Comparison of ENCODE assay signal across 8 mouse cellular contexts in genomic region chr3:79885686-79886356, GRCm38 (mm10). TPM values are rescaled to one million over a fixed set of nuclear protein-coding genes. Genes with fewer than 3 reads are reported as not detected.
DNase-seq lines count a peak whose midpoint lies in the region; ATAC-seq and TF ChIP-seq lines count a peak whose summit lies in the region.

No protein-coding gene starts in this region.

- H3K4me3 ChIP-seq in layer of hippocampus, adult 2 months: peak overlapping the region; percentile 15; the same call in 1 of the 2 replicates
- peak overlapping the region; percentile 75 for H3K4me3 ChIP-seq in gastrocnemius, adult 2 months
- H3K4me3 ChIP-seq in hindbrain, postnatal 0 days (ENCODE audit: low read length): peak overlapping the region; percentile 6; the same call in 1 of the 2 replicates
- H3K4me3 ChIP-seq in liver, embryonic 15.5 days (replicated peaks): peak overlapping the region; percentile 46
- peak overlapping the region; percentile 46 for H3K4me3 ChIP-seq in stomach, embryonic 16.5 days (replicated peaks; ENCODE audit: low read length)
- H3K4me3 ChIP-seq in midbrain, postnatal 0 days (ENCODE audit: low read depth, low read length): no peak overlapping the region

- no peak for ATAC-seq in hindbrain, postnatal 0 days
- ATAC-seq in liver, embryonic 15.5 days (ENCODE audit: insufficient read depth): no peak
- peak; percentile 87; the same call in 1 of the 2 replicates for ATAC-seq in stomach, embryonic 16.5 days (ENCODE audit: insufficient read depth, low FRiP score)
- no peak for ATAC-seq in midbrain, postnatal 0 days (ENCODE audit: low FRiP score)

- intact Hi-C loops in gastrocnemius, adult 2 months (cut with DNase I): no loop called here

- no peak for TF ChIP-seq CTCF in layer of hippocampus, adult 2 months (conservative IDR thresholded peaks at IDR 0.05)
- no peak for TF ChIP-seq CTCF in gastrocnemius, adult 2 months (IDR thresholded peaks at IDR 0.05)
- TF ChIP-seq CTCF in hindbrain, postnatal 0 days (IDR thresholded peaks at IDR 0.05; ENCODE audit: low read depth): no peak
- TF ChIP-seq CTCF in midbrain, postnatal 0 days (IDR thresholded peaks at IDR 0.05): no peak

- H3K36me3 ChIP-seq in hindbrain, postnatal 0 days (ENCODE audit: insufficient read depth, low read length): no peaks in the 10 kb centered on the region
- H3K36me3 ChIP-seq in liver, embryonic 15.5 days (replicated peaks): no peaks in the 10 kb centered on the region
- no peaks in the 10 kb centered on the region for H3K36me3 ChIP-seq in stomach, embryonic 16.5 days (ENCODE audit: control insufficient read depth, insufficient read depth, low read length)
- H3K36me3 ChIP-seq in midbrain, postnatal 0 days (ENCODE audit: insufficient read depth, low read length): no peaks in the 10 kb centered on the region

- H3K27ac ChIP-seq in layer of hippocampus, adult 2 months: peak overlapping the region; percentile 83; the same call in 1 of the 2 replicates
- peak overlapping the region; percentile 84 for H3K27ac ChIP-seq in gastrocnemius, adult 2 months
- H3K27ac ChIP-seq in hindbrain, postnatal 0 days: no peak overlapping the region
- no peak overlapping the region; the same call in 1 of the 2 replicates for H3K27ac ChIP-seq in liver, embryonic 15.5 days (replicated peaks)
- H3K27ac ChIP-seq in stomach, embryonic 16.5 days (ENCODE audit: low read length): peak overlapping the region; percentile 80
- H3K27ac ChIP-seq in midbrain, postnatal 0 days (ENCODE audit: low read depth, low read length): no peak overlapping the region

- H3K27me3 ChIP-seq in hindbrain, postnatal 0 days (ENCODE audit: insufficient read depth, low read length): no peaks in the 10 kb centered on the region
- peaks cover 13% of the 10 kb centered on the region for H3K27me3 ChIP-seq in liver, embryonic 15.5 days
- H3K27me3 ChIP-seq in stomach, embryonic 16.5 days (ENCODE audit: control insufficient read depth, insufficient read depth, low read length): no peaks in the 10 kb centered on the region
- H3K27me3 ChIP-seq in midbrain, postnatal 0 days (ENCODE audit: insufficient read depth, low read length): no peaks in the 10 kb centered on the region

- H3K9me3 ChIP-seq in hindbrain, postnatal 0 days (ENCODE audit: low read length): no peaks in the 10 kb centered on the region
- no peaks in the 10 kb centered on the region for H3K9me3 ChIP-seq in liver, embryonic 15.5 days (replicated peaks)
- no peaks in the 10 kb centered on the region for H3K9me3 ChIP-seq in stomach, embryonic 16.5 days (replicated peaks; ENCODE audit: control insufficient read depth, low read length)
- H3K9me3 ChIP-seq in midbrain, postnatal 0 days (ENCODE audit: low read length): no peaks in the 10 kb centered on the region

- H3K4me2 ChIP-seq in hindbrain, postnatal 0 days (ENCODE audit: low read depth, low read length): peak overlapping the region; percentile 40
- peak overlapping the region; percentile 55 for H3K4me2 ChIP-seq in liver, embryonic 15.5 days
- peak overlapping the region; percentile 58 for H3K4me2 ChIP-seq in stomach, embryonic 16.5 days (ENCODE audit: low read depth, low read length)
- H3K4me2 ChIP-seq in midbrain, postnatal 0 days (ENCODE audit: low read depth, low read length, poor library complexity, severe bottlenecking): no peak overlapping the region

- WGBS in hindbrain, postnatal 0 days: 61% methylated on average over 19 of the region's 19 CpGs
- 5% methylated on average over 19 of the region's 19 CpGs for WGBS in liver, embryonic 15.5 days (ENCODE audit: insufficient replicate concordance)
- WGBS in stomach, embryonic 16.5 days: 5% methylated on average over 19 of the region's 19 CpGs
- WGBS in midbrain, postnatal 0 days: 80% methylated on average over 19 of the region's 19 CpGs

- 0 out of 2 replicates have a peak, but pooled peaks cover 8% of the 10 kb centered on the region for H3K4me1 ChIP-seq in hindbrain, postnatal 0 days (ENCODE audit: insufficient read depth, low read length)
- H3K4me1 ChIP-seq in liver, embryonic 15.5 days (replicated peaks): peaks cover 5% of the 10 kb centered on the region; the same call in 1 of the 2 replicates
- H3K4me1 ChIP-seq in stomach, embryonic 16.5 days (ENCODE audit: control insufficient read depth, insufficient read depth, low read length): peaks cover 11% of the 10 kb centered on the region; the same call in 1 of the 2 replicates
- H3K4me1 ChIP-seq in midbrain, postnatal 0 days (ENCODE audit: insufficient read depth, low read length): no peaks in the 10 kb centered on the region; the same call in 1 of the 2 replicates

- H3K9ac ChIP-seq in hindbrain, postnatal 0 days (replicated peaks; ENCODE audit: low read length): no peak overlapping the region
- no peak overlapping the region for H3K9ac ChIP-seq in liver, embryonic 15.5 days
- peak overlapping the region; percentile 64 for H3K9ac ChIP-seq in stomach, embryonic 16.5 days (ENCODE audit: low read length)
- no peak overlapping the region for H3K9ac ChIP-seq in midbrain, postnatal 0 days (replicated peaks; ENCODE audit: low read length, poor library complexity, severe bottlenecking)

- DNase-seq in layer of hippocampus, adult 2 months (ENCODE audit: low spot score in 2 of 2): no peak
- no peak for DNase-seq in layer of hippocampus, postnatal 36 days
- DNase-seq in gastrocnemius, adult 2 months: peak; percentile 35
- DNase-seq in hindbrain, postnatal 0 days (ENCODE audit: low spot score): no peak
- no peak for DNase-seq in midbrain, postnatal 0 days (ENCODE audit: low spot score)
- DNase-seq in cerebellum, adult 9-10 months: no peak

RNA-seq across cellular contexts. Expression of gene Fam198b, which starts 1.5 kb away (rescaled TPM):
- 1 to 10 TPM; 4.8 to 5.8 TPM for total RNA-seq in layer of hippocampus, adult 2 months (2021)
- total RNA-seq in layer of hippocampus, postnatal 36 days (2021): 1 to 10 TPM; 5.1 to 7.0 TPM
- total RNA-seq in gastrocnemius, adult 2 months (2021): 1 to 10 TPM; 5.7 to 7.1 TPM
- 2.3 and 3.1 TPM in 2 replicates for total RNA-seq in hindbrain, postnatal 0 days (2014; rRNA removed)
- polyA plus RNA-seq in hindbrain, postnatal 0 days (2015; fragmentation: Nextera tagmentation; extraction: Ambion mirVana): 1.8 and 2.0 TPM in 2 replicates
- polyA plus RNA-seq in liver, embryonic 15.5 days (2015; fragmentation: Nextera tagmentation; extraction: Ambion mirVana): 1.0 and 1.2 TPM in 2 replicates
- polyA plus RNA-seq in stomach, embryonic 16.5 days (2015; fragmentation: Nextera tagmentation; extraction: Ambion mirVana): 18.9 and 19.5 TPM in 2 replicates
- total RNA-seq in midbrain, postnatal 0 days (2014; rRNA removed): 0.94 and 1.3 TPM in 2 replicates
- polyA plus RNA-seq in midbrain, postnatal 0 days (2015; fragmentation: Nextera tagmentation; extraction: Ambion mirVana): 0.65 and 1.3 TPM in 2 replicates

RNA-seq across cellular contexts. Expression of gene Tmem144, which starts 33.2 kb away (rescaled TPM):
- total RNA-seq in layer of hippocampus, adult 2 months (2021): 10 to 100 TPM; 18.3 to 23.4 TPM
- 10 to 100 TPM; 15.7 to 16.5 TPM for total RNA-seq in layer of hippocampus, postnatal 36 days (2021)
- total RNA-seq in gastrocnemius, adult 2 months (2021): 1 to 10 TPM in 1 of 2 experiments, under 1 TPM in 1; 0.74 to 2.7 TPM
- 2.6 and 2.7 TPM in 2 replicates for total RNA-seq in hindbrain, postnatal 0 days (2014; rRNA removed)
- polyA plus RNA-seq in hindbrain, postnatal 0 days (2015; fragmentation: Nextera tagmentation; extraction: Ambion mirVana): 3.1 and 3.2 TPM in 2 replicates
- polyA plus RNA-seq in liver, embryonic 15.5 days (2015; fragmentation: Nextera tagmentation; extraction: Ambion mirVana): 2.1 TPM in 2 replicates
- polyA plus RNA-seq in stomach, embryonic 16.5 days (2015; fragmentation: Nextera tagmentation; extraction: Ambion mirVana): 3.8 and 4.4 TPM in 2 replicates
- 1.2 and 1.9 TPM in 2 replicates for total RNA-seq in midbrain, postnatal 0 days (2014; rRNA removed)
- 1.8 and 2.4 TPM in 2 replicates for polyA plus RNA-seq in midbrain, postnatal 0 days (2015; fragmentation: Nextera tagmentation; extraction: Ambion mirVana)

Comparison
In these comparisons a context has a peak if more than half of its experiments do, and no peak if none do; other contexts are left out.
1. H3K27ac ChIP-seq: peak in layer of hippocampus, adult 2 months (single experiment), gastrocnemius, adult 2 months (single experiment) and stomach, embryonic 16.5 days (single experiment); none in hindbrain, postnatal 0 days (single experiment), liver, embryonic 15.5 days (single experiment) and midbrain, postnatal 0 days (single experiment).